Mouse (Mus musculus): ENCODE results near the gene Pde6g.
A peak's percentile ranks its signal among the peaks of the same experiment; 100 is the strongest.

The Pde6g gene

GRCm38 (mm10) chr11:120467051-120467735 is 13.9 kb upstream of the Pde6g start, which contains the start of gene Arl16:
Gene Arl16, minus strand, starts transcription at chr11:120467607.
- DNase-seq = peak; percentile 96 to 97

- no peak for DNase-seq
Measured at GRCm38 (mm10) chr11:120465521-120465920, 12.2 kb upstream of the Pde6g start.

- no peak for DNase-seq
Measured at GRCm38 (mm10) chr11:120464365-120464764, 11.1 kb upstream of the Pde6g start.

GRCm38 (mm10) chr11:120463536-120463935 is 10.2 kb upstream of the Pde6g start:
- no peak for DNase-seq

GRCm38 (mm10) chr11:120458847-120459597 is 5.7 kb upstream of the Pde6g start:
- DNase-seq = no peak

GRCm38 (mm10) chr11:120457772-120458751 is 4.8 kb upstream of the Pde6g start, which contains the start of the genes Oxld1 and Ccdc137:
Gene Oxld1, minus strand, starts transcription at chr11:120458068.
Gene Ccdc137, plus strand, starts transcription at chr11:120458115.
- peak; percentile 85 for DNase-seq

- no peak for DNase-seq
Measured at GRCm38 (mm10) chr11:120457370-120457769, 4.1 kb upstream of the Pde6g start.

GRCm38 (mm10) chr11:120455413-120455812 is 2.1 kb upstream of the Pde6g start:
- DNase-seq = no peak

GRCm38 (mm10) chr11:120454965-120455364 is 1.7 kb upstream of the Pde6g start:
- DNase-seq = no peak

GRCm38 (mm10) chr11:120452246-120452645 is 1.1 kb downstream of the Pde6g start:
- DNase-seq = no peak

- DNase-seq = no peak
Measured at GRCm38 (mm10) chr11:120447179-120447578, 6.1 kb downstream of the Pde6g start.

- DNase-seq = no peak
Measured at GRCm38 (mm10) chr11:120445475-120445874, 7.8 kb downstream of the Pde6g start.

- no peak for DNase-seq
Measured at GRCm38 (mm10) chr11:120444106-120444505, 9.2 kb downstream of the Pde6g start.

- no peak for DNase-seq
Measured at GRCm38 (mm10) chr11:120442765-120443280, 10.5 kb downstream of the Pde6g start.

- DNase-seq = no peak
Measured at GRCm38 (mm10) chr11:120442344-120442743, 11.0 kb downstream of the Pde6g start, which contains the start of gene Tspan10. Gene Tspan10, plus strand, starts transcription at chr11:120442644.

GRCm38 (mm10) chr11:120437857-120438385 is 15.4 kb downstream of the Pde6g start:
- DNase-seq = no peak

- peak; percentile 93 to 95 for DNase-seq
Measured at GRCm38 (mm10) chr11:120437152-120437856, 16.0 kb downstream of the Pde6g start, which contains the start of gene Nploc4. Gene Nploc4, minus strand, starts transcription at chr11:120437708.

GRCm38 (mm10) chr11:120426727-120427126 is 26.6 kb downstream of the Pde6g start:
- DNase-seq = no peak

- DNase-seq = peak; percentile 82 to 87
Measured at GRCm38 (mm10) chr11:120423569-120424295, 29.6 kb downstream of the Pde6g start.

Data from cerebellum, postnatal 10 days (tissue).